Mouse (Mus musculus): ENCODE measurements at regions not wholly inside any gene's neighbourhood (a gene's known extent, or its start where the extent isn't known, plus 50 kb on each side); places are given as distances from the start of the nearest gene placed in this dataset.

DNA sequence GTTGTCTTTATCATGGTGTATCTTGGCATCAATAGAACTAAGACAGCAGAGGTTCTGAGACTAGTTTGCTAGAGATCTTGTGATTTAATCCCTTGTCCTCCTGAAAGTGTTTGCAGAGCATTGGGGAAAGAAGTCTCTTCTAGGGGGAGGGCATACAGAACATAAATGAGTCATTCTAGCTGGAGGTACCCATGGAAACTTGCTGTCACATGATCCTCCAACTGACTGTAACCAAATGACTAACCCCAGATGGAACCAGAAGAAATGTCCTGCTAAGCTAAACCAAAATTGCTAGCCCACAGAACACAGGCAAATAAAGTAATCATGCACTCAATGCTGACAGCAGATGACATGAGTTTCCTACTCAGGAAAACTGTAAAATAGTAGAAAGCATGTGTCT is 323.2 kb upstream of the Tmc3 start:
- TF ChIP-seq CTCF (IDR thresholded peaks at IDR 0.05; ENCODE audit: borderline replicate concordance, extremely low read depth, insufficient read depth, insufficient read length) = no peak
- TF ChIP-seq POLR2A (IDR thresholded peaks at IDR 0.05; ENCODE audit: borderline replicate concordance, extremely low read depth, insufficient read depth, insufficient read length, poor library complexity, severe bottlenecking) = no peak

Data from brain, embryonic 14.5 days (tissue).